Mouse (Mus musculus): ENCODE results near the gene Pkp4.

DNA sequence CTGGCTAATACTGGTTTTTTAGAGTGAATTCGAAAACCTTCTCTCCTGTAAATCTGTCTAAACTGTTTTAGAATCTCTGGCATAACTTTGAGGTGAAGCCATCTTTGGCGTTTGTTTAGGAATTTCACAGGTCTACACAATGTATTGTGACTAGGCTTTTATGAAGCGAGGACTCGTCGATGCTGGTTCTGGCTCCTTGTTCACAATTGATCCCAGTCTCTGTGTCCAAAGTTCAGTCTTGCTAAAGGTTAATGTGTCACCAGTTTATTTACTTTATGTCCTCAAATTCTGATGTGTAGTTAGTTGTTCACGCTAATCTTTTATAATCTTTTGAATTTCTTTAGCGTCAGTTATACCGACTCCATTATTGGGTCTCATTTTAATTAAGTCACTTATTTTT is 29.6 kb upstream of the Pkp4 start:
- TF ChIP-seq CTCF (IDR thresholded peaks at IDR 0.05; ENCODE audit: extremely low read depth, insufficient read depth, insufficient read length, insufficient replicate concordance) (no peak), POLR2A (IDR thresholded peaks at IDR 0.05; ENCODE audit: low read depth, low read length) (no peak)

Data from spleen, adult 2 months (tissue).